Mouse (Mus musculus): ENCODE measurements at regions not wholly inside any gene's neighbourhood (a gene's known extent, or its start where the extent isn't known, plus 50 kb on each side); places are given as distances from the start of the nearest gene placed in this dataset.

GRCm38 (mm10) chr14:104027077-104027899 lies 183.1 kb upstream of the Ednrb start:
- peak in 1 of 2 experiments; percentile 20 for DNase-seq (ENCODE audit: low spot score in 2 of 2)

DNA sequence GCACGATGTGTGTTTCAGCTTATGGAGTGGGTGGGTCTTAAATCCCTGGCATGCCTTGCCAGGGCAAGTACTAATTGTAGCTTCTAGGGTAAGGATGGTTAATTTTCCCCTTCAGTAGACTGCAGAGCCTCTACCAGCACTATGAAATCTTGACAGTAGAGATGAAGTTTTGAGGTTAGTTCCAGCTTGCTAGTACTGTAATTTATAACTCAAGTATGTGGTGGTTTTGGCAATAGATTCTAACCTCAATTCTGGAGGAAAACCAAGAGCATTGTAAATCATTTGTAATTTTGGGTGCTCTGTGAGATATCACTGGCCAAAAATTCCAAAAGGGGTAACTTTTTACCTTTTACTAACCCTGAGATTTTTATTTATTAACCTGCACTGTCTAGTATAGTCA lies 164.3 kb upstream of the Ednrb start:
- DNase-seq (ENCODE audit: low spot score in 2 of 2): no peak

GRCm38 (mm10) chr14:104006426-104006825 lies 162.2 kb upstream of the Ednrb start:
- DNase-seq (ENCODE audit: low spot score in 2 of 2): no peak

DNA sequence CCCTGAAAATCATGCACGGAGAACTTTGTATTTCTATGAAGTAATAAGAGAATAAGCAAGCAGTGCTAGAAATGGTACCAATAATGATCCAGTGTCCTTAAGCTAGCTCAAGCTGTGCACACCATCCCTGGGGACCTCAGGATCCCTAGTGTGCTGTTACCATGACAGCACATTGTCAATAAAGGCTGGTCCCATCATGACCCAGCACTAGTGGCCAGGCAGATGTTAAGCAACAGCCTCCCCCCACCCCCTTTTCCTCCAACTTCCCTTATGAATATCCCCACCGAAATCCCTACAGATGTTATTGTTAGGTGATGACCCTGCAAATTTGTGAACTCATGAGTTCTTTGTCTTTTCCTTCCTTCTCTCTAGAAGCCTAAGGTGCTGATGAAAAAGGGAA lies 160.9 kb upstream of the Ednrb start:
- no peak for DNase-seq (ENCODE audit: low spot score in 2 of 2)

- DNase-seq (ENCODE audit: low spot score in 2 of 2): no peak
These were observed 158.2 kb upstream of the Ednrb start for GRCm38 (mm10) chr14:104002421-104002820.

GRCm38 (mm10) chr14:103990418-103990817 lies 146.2 kb upstream of the Ednrb start:
- DNase-seq (ENCODE audit: low spot score in 2 of 2): no peak

DNA sequence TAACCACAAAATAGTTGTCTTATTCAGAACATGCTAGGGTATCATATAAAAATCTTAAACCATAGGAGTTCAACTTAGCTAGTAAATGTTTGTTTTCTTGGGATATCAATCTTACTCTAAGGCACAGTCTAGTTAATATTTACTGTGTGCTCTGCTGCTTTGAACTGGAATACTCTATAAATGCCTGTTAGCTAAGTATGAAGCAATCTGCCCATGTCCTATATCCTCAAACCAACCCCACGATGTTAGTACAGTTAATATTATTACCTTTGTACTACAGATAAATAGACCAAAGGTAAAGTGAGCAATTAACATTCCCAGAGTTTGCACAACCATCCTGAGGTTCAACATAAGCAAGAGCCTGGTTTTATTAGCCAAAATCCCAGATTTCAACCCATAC lies 145.7 kb upstream of the Ednrb start:
- no peak for DNase-seq (ENCODE audit: low spot score in 2 of 2)

DNA sequence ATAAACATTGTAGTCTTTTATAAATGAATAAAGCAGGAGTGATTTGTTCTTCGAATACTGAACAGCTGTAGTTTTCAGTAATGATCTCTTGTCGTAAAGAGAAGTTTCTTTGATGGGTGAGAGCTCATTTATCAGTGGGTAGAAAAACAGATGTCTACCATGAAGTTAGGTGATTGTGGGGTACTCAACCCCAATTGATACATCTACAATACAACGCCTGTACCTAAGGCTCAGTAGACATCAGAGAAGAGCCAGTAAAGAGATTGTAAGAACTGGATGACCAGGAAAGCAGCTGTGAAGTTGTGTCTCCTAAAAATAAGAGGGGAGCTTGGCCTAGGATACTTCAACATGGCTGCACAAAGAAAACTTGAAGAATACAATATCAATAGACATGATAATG lies 143.1 kb upstream of the Ednrb start:
- DNase-seq (ENCODE audit: low spot score in 2 of 2): no peak

GRCm38 (mm10) chr14:103984349-103984748 lies 140.1 kb upstream of the Ednrb start:
- DNase-seq (ENCODE audit: low spot score in 2 of 2): no peak

DNA sequence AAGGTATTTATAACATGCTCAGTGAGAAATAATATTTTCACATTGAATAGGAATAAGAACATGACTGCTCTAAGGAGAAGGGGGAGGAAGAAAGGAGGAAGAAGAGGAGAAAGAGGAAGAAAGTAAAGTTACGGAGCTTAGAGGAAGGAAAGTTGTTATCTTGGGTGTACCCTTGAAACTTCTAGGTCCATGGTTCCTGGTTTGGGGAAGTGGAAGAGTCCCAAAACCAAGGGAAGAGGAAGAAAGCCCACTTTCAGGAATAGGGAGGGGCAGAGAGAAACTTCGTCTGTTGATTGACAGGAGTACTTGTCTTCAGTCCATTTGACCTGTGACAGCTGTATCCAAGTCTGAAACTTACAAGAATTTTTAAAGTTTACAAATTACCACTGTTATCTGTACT lies 134.6 kb upstream of the Ednrb start:
- DNase-seq (ENCODE audit: low spot score in 2 of 2): no peak

GRCm38 (mm10) chr14:103977769-103978168 lies 133.6 kb upstream of the Ednrb start:
- DNase-seq (ENCODE audit: low spot score in 2 of 2): no peak

DNA sequence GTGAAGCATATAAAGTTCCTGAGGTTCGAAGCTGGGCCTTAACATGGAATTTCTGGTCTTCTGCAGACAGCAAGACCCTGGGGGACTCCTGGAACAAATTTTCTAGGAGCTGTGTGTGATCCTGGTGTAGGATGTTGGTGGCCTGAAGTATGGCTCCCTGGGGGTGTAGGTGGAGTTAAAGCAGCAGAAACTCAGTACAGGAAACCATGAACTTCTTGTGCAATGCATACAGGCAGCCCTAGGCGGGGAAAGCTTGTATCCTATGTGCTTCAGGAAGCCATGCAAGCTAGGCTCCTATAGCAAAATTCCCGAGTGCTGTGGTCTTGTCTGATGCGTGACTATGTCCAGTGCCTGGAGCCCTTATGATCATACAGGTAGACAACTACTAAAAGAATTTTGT lies 129.8 kb upstream of the Ednrb start:
- DNase-seq (ENCODE audit: low spot score in 2 of 2): no peak

- no peak for DNase-seq (ENCODE audit: low spot score in 2 of 2)
These were observed 128.9 kb upstream of the Ednrb start for GRCm38 (mm10) chr14:103973111-103973510.

DNA sequence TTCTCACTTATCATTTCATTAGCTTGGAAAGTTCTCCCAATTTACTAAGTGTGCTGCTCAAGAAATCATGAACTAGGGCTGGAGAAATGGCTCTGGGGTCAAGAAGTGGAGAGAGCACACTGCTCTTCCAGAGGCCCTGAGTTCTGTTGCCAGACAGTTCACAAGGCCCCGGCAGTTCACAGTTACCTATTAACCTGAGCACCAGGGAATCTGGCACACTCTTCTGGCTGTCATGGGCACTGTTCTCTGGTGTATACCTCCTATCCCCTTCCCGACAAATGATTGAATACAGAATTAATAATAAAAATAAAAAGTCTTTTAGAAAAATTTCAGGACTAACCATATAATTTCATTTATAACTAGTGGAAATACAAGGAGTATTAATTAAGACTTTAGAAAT lies 125.1 kb upstream of the Ednrb start:
- no peak for DNase-seq (ENCODE audit: low spot score in 2 of 2)

- DNase-seq (ENCODE audit: low spot score in 2 of 2): no peak
These were observed 122.1 kb upstream of the Ednrb start for GRCm38 (mm10) chr14:103966293-103966692.

- no peak for DNase-seq (ENCODE audit: low spot score in 2 of 2)
These were observed 118.2 kb upstream of the Ednrb start for GRCm38 (mm10) chr14:103962303-103962881.

DNA sequence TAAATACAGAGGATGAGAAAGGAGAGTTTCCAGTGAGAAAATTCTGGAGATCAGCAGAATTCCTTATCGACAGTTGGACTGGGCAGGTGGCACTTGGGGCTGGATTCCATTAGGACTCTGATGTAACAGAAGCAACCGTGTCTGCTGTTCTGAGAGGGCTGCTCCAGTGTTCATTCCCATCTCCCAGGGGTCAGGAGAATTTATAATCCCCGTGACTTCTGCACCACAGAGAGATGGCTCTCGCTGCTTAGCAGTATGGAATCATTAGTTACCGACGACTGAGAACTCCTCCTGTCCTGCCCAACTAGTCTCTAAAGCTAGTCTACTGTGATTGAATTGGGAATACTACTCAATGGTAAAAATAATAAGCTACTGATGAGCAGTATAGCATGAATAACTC lies 107.7 kb upstream of the Ednrb start:
- no peak for DNase-seq (ENCODE audit: low spot score in 2 of 2)

DNA sequence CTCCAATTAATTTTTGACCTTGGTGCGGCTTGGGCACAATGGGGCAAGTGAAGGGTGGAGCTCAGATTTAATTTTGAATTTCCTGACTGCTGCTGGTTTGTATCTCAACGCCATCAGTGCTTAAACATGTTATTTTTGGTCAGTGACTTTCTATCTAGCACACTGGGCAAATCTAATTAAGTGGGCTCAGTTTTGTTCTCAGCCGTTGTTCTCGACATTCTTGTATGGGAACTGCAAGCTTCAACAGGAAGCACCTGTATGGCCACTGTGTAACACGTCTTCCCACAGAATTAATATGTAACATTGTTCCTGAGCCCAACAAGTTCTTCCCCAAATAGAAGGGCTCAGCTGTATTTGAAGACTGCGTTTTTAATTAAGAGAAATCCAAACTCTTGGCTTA lies 105.7 kb upstream of the Ednrb start:
- no peak for DNase-seq (ENCODE audit: low spot score in 2 of 2)

DNA sequence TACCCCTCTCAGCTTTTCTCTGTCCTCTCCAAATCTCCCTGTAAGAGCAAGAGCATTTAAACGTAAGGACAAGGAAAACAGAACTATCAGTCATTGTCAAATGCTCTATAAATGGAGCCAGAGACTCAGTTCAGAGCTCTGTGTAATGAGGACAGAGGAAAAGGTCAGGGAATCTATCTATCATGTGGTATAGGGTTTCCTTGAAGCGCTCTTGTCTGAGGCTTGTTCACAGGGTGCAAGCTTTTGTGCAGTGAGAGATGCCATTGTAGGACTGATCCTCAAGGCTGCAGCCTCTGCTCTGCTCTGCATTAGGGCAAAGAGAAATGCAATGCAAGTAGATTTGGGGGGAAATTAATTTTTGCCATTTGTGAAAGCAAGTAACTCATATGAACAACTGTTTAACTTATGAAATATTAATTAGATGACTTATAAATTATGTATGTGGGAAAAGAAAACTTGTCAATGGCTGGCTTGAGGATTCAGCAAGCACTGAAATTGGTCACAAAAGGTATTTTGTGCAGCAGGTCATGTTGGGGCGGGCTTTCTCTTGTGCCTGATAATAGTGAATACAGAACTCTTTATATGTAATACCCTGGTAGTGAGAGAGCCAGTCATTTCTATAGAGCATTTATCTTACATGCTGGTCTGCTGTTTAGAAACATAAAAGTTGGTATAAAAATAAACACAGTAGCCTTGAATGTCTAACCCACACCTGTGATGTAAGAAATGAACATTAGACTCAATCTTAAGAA lies 104.0 kb upstream of the Ednrb start:
- DNase-seq (ENCODE audit: low spot score in 2 of 2): no peak

DNA sequence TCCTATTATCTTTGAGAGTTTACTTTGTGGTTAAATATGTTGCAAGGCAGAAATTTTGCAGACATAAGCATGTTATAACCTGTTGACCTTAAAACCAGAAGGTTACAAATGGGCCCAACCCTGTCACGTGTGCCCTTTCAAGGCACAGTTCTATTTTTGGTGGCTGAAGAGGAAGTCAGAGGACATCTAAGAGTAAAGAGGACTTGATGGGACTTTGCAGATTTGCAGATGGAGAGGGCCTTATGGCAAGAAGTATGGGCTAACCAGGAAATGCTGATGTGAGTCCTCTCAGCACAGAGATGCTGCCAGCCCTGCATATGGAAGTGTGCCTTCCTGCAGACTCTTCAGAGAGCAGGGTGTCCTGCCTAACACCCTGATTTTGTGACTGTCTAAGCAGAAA lies 101.6 kb upstream of the Ednrb start:
- DNase-seq (ENCODE audit: low spot score in 2 of 2): no peak

- DNase-seq (ENCODE audit: low spot score in 2 of 2): no peak
These were observed 95.7 kb upstream of the Ednrb start for GRCm38 (mm10) chr14:103939867-103940266.

DNA sequence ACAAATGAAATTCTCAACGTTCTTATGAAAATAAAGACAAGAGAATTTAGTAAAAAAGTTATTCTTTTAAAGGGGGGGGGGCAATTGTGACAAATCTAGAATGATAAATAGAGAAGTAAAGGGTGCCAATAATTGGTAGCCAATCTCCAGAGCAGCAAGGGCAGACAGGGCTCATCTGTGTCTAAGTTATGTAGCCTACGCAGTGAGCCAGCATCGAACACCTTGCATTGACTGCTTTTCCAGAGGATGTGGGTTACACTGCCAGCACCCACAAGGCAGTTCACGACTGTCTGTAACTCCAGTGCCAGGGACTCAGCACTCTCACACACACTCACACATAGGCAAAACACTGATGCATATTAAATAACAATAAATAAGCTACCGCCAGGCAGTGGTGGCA lies 94.7 kb upstream of the Ednrb start:
- DNase-seq (ENCODE audit: low spot score in 2 of 2): no peak

Data from adrenal gland, postnatal 4 days (tissue).